Mouse (Mus musculus): Measurements from ENCODE around the gene Asb16. TPM values are rescaled to one million over a fixed set of nuclear protein-coding genes. Genes with fewer than 3 reads are reported as not detected.

Gene Asb16
- polyA plus RNA-seq, 2 experiments, result 0.05 to 0.44 TPM

- WGBS (ENCODE audit: insufficient replicate concordance), result under 1% methylated on average over 43 of the region's 73 CpGs
- TF ChIP-seq CTCF (IDR thresholded peaks at IDR 0.05; ENCODE audit: low read depth) (no peak), EP300 (IDR thresholded peaks at IDR 0.05; ENCODE audit: low read depth) (no peak)
- ATAC-seq (ENCODE audit: insufficient read depth), result peak; percentile 6; the same call in 1 of the 2 replicates
- peak overlapping the region; percentile 95 for H3K4me2 ChIP-seq (ENCODE audit: low read depth)
- peaks cover 9 to 12% of the 10 kb centered on the region in 2 experiments for H3K4me1 ChIP-seq (replicated peaks; ENCODE audit: control insufficient read depth in 2 of 2, insufficient read depth in 2 of 2, low read length in 1 of 2)
- peaks cover 25% of the 10 kb centered on the region for H3K36me3 ChIP-seq (replicated peaks; ENCODE audit: control insufficient read depth, insufficient read depth, low read depth)
- H3K9ac ChIP-seq (replicated peaks), result peak overlapping the region; percentile 84
- H3K4me3 ChIP-seq (ENCODE audit: insufficient read depth in 1 of 2, low read depth in 2 of 2, low read length in 2 of 2), result peak overlapping the region; percentile 61 to 83
- H3K9me3 ChIP-seq (ENCODE audit: control insufficient read depth, low read length), result no peaks in the 10 kb centered on the region
- peak overlapping the region; percentile 89 for H3K27ac ChIP-seq
- no peaks in the 10 kb centered on the region for H3K27me3 ChIP-seq (ENCODE audit: control insufficient read depth, insufficient read depth, low read length)
- no peak for DNase-seq (ENCODE audit: low read depth in 3 of 3, low spot score in 3 of 3)
These were observed 27.3 kb downstream of the Asb16 start for GRCm38 (mm10) chr11:102295598-102296471.

GRCm38 (mm10) chr11:102296491-102297472 is 28.2 kb downstream of the Asb16 start, which contains the start of gene Atxn7l3:
Gene Atxn7l3, minus strand, starts transcription at chr11:102296631.
- no peaks in the 10 kb centered on the region for H3K9me3 ChIP-seq (ENCODE audit: control insufficient read depth, low read length)
- peaks cover 19% of the 10 kb centered on the region for H3K36me3 ChIP-seq (replicated peaks; ENCODE audit: control insufficient read depth, insufficient read depth, low read depth)
- ATAC-seq (ENCODE audit: insufficient read depth), result peak; percentile 92
- peaks cover 9 to 12% of the 10 kb centered on the region in 2 experiments for H3K4me1 ChIP-seq (replicated peaks; ENCODE audit: control insufficient read depth in 2 of 2, insufficient read depth in 2 of 2, low read length in 1 of 2)
- DNase-seq (ENCODE audit: low read depth in 3 of 3, low spot score in 3 of 3), result peak; percentile 97 to 98 (median 98)
- H3K27ac ChIP-seq, result peak within 1 kb of the TSS; percentile 89
- H3K4me2 ChIP-seq (ENCODE audit: low read depth), result peak within 1 kb of the TSS; percentile 95
- H3K27me3 ChIP-seq (ENCODE audit: control insufficient read depth, insufficient read depth, low read length), result no peaks in the 10 kb centered on the region
- under 1% methylated on average over 105 of the region's 125 CpGs for WGBS (ENCODE audit: insufficient replicate concordance)
- TF ChIP-seq CTCF (IDR thresholded peaks at IDR 0.05; ENCODE audit: low read depth), result no peak
- TF ChIP-seq EP300 (IDR thresholded peaks at IDR 0.05; ENCODE audit: low read depth), result no peak
- peak within 1 kb of the TSS; percentile 73 to 83 for H3K4me3 ChIP-seq (ENCODE audit: insufficient read depth in 1 of 2, low read depth in 2 of 2, low read length in 2 of 2)
- peak within 1 kb of the TSS; percentile 84 for H3K9ac ChIP-seq (replicated peaks)

- peak overlapping the region; percentile 72 for H3K9ac ChIP-seq (replicated peaks)
- H3K36me3 ChIP-seq (replicated peaks; ENCODE audit: control insufficient read depth, insufficient read depth, low read depth), result peaks cover 8% of the 10 kb centered on the region
- peak overlapping the region; percentile 88 for H3K27ac ChIP-seq
- DNase-seq (ENCODE audit: low read depth in 3 of 3, low spot score in 3 of 3) (no peak), ATAC-seq (ENCODE audit: insufficient read depth) (peak; percentile 34; the same call in 1 of the 2 replicates)
- H3K27me3 ChIP-seq (ENCODE audit: control insufficient read depth, insufficient read depth, low read length), result no peaks in the 10 kb centered on the region
- H3K4me3 ChIP-seq (ENCODE audit: insufficient read depth in 1 of 2, low read depth in 2 of 2, low read length in 2 of 2), result peak overlapping the region; percentile 73 to 83
- TF ChIP-seq CTCF (IDR thresholded peaks at IDR 0.05; ENCODE audit: low read depth) (no peak), EP300 (IDR thresholded peaks at IDR 0.05; ENCODE audit: low read depth) (no peak)
- 18% methylated on average over 27 of the region's 27 CpGs for WGBS (ENCODE audit: insufficient replicate concordance)
- peak overlapping the region; percentile 89 for H3K4me2 ChIP-seq (ENCODE audit: low read depth)
- no peaks in the 10 kb centered on the region for H3K9me3 ChIP-seq (ENCODE audit: control insufficient read depth, low read length)
- H3K4me1 ChIP-seq (replicated peaks; ENCODE audit: control insufficient read depth in 2 of 2, insufficient read depth in 2 of 2, low read length in 1 of 2), result peaks cover 9 to 12% of the 10 kb centered on the region in 2 experiments
These were observed 29.3 kb downstream of the Asb16 start for GRCm38 (mm10) chr11:102297577-102298556.

- 0% methylated on average over 1 of the region's 1 CpGs for WGBS (ENCODE audit: insufficient replicate concordance)
- no peak overlapping the region for H3K4me3 ChIP-seq (ENCODE audit: insufficient read depth in 1 of 2, low read depth in 2 of 2, low read length in 2 of 2)
- H3K9me3 ChIP-seq (ENCODE audit: control insufficient read depth, low read length), result no peaks in the 10 kb centered on the region
- DNase-seq (ENCODE audit: low read depth in 3 of 3, low spot score in 3 of 3) (peak in 2 of 3 experiments; percentile 71 to 73), ATAC-seq (ENCODE audit: insufficient read depth) (no peak)
- TF ChIP-seq EP300 (IDR thresholded peaks at IDR 0.05; ENCODE audit: low read depth), result no peak
- TF ChIP-seq CTCF (IDR thresholded peaks at IDR 0.05; ENCODE audit: low read depth), result peak; percentile 85
- no peak overlapping the region for H3K27ac ChIP-seq
- H3K4me2 ChIP-seq (ENCODE audit: low read depth), result no peak overlapping the region
- no peaks in the 10 kb centered on the region for H3K36me3 ChIP-seq (replicated peaks; ENCODE audit: control insufficient read depth, insufficient read depth, low read depth)
- H3K4me1 ChIP-seq (replicated peaks; ENCODE audit: control insufficient read depth in 2 of 2, insufficient read depth in 2 of 2, low read length in 1 of 2), result peaks cover 9 to 12% of the 10 kb centered on the region in 2 experiments
- H3K27me3 ChIP-seq (ENCODE audit: control insufficient read depth, insufficient read depth, low read length), result no peaks in the 10 kb centered on the region
- H3K9ac ChIP-seq (replicated peaks), result no peak overlapping the region
These were observed 31.3 kb downstream of the Asb16 start for GRCm38 (mm10) chr11:102299839-102300238.

All from liver, embryonic 14.5 days (tissue).